Mouse (Mus musculus) bone marrow macrophage, adult 2 months (primary cell): ENCODE data around the gene Retreg3.
"Not testable (repeated sequence)": the region's sequence is repeated elsewhere in the genome, so short reads cannot be mapped to it uniquely, and the experiment has no call there.

ENCODE experiments used
- CTCF ChIP-seq: IDR thresholded peaks from 2 replicates; pipeline ENCODE4 v1.5.1; 2012; ENCODE audit warnings: low read depth, mild to moderate bottlenecking, low read length, moderate library complexity
- POLR2A ChIP-seq: IDR thresholded peaks from 2 replicates; pipeline ENCODE4 v1.6.1; 2012; ENCODE audit warnings: mild to moderate bottlenecking, low read depth, low read length, borderline replicate concordance

GRCm38 (mm10) chr11:101160151-101160550, 40.5 kb upstream of the Retreg3 start:
- TF ChIP-seq POLR2A, CTCF: not testable (repeated sequence)
